11 mouse cellular contexts compared by ENCODE assay signal in genomic region chr8:124936699-124937098, GRCm38 (mm10).
"Had no signal": no experiment of that assay in that cellular context is flagged by ENCODE, and none has a peak within 500 bp of the region (broad histone marks: within the 10 kb centered on the region; RNA-seq: fewer than 3 reads in every experiment).

No protein-coding gene starts in this region.

- H3K27me3 ChIP-seq: liver, embryonic 15.5 days; midbrain, embryonic 13.5 days had no signal

- H3K4me2 ChIP-seq: liver, embryonic 11.5 days; liver, embryonic 15.5 days; midbrain, embryonic 13.5 days had no signal

- H3K9me3 ChIP-seq: limb, embryonic 10.5 days; liver, embryonic 15.5 days; midbrain, embryonic 13.5 days had no signal

- ATAC-seq: lung, postnatal 0 days; midbrain, embryonic 13.5 days had no signal

- H3K4me1 ChIP-seq: limb, embryonic 10.5 days; liver, embryonic 15.5 days; midbrain, embryonic 13.5 days had no signal

- DNase-seq: kidney, postnatal 25 days; lung, adult 2 months; lung, postnatal 36 days; right cerebral cortex, postnatal 14 days; thymus, postnatal 36 days had no signal

- H3K4me3 ChIP-seq: left cerebral cortex, adult 2 months; limb, embryonic 10.5 days; liver, embryonic 15.5 days; midbrain, embryonic 13.5 days had no signal

- H3K9ac ChIP-seq: liver, embryonic 15.5 days; midbrain, embryonic 13.5 days had no signal

- H3K27ac ChIP-seq: left cerebral cortex, adult 2 months; limb, embryonic 10.5 days; liver, embryonic 15.5 days; midbrain, embryonic 13.5 days had no signal
